Mouse (Mus musculus) limb, embryonic 10.5 days (tissue): ENCODE data around the gene Kctd7. TPM values are rescaled to one million over a fixed set of nuclear protein-coding genes. Genes with fewer than 3 reads are reported as not detected.

Experiments used
- DNase-seq: peaks from one replicate; pipeline ENCODE4 v3.0.0-alpha.2; 2017; ENCODE audit warnings: low spot score
- H3K27ac ChIP-seq: fragments of 300-500 bp; sonication (generic); 2 replicates; pipeline ENCODE4 v1.5.1; 2016; ENCODE audit warnings: mild to moderate bottlenecking
- H3K27me3 ChIP-seq: fragments of 300-500 bp; sonication (generic); 2 replicates; pipeline ENCODE4 v1.6.1; 2016; ENCODE audit warnings: low read depth, mild to moderate bottlenecking; ENCODE audit not compliant: poor library complexity, severe bottlenecking
- H3K36me3 ChIP-seq: fragments of 300-500 bp; sonication (generic); 2 replicates; pipeline ENCODE4 v1.6.1; 2016; ENCODE audit warnings: mild to moderate bottlenecking, moderate library complexity
- H3K4me1 ChIP-seq: fragments of 300-500 bp; sonication (generic); 2 replicates; pipeline ENCODE4 v1.6.1; 2016
- H3K4me3 ChIP-seq: fragments of 300-500 bp; sonication (generic); 2 replicates; pipeline ENCODE4 v1.5.1; 2016; ENCODE audit warnings: mild to moderate bottlenecking, moderate library complexity
- H3K9me3 ChIP-seq: fragments of 300-500 bp; sonication (generic); replicated peaks from 2 replicates; pipeline ENCODE4 v1.6.1; 2016; ENCODE audit warnings: mild to moderate bottlenecking
- WGBS: fragments of 180-500 bp; shearing (Covaris S2); methylation state at CpG from one replicate; pipeline ENCODE4 v1.1.7; 2016; 5-methylcytosine and 5-hydroxymethylcytosine counted together
- polyA plus RNA-seq: library from polyadenylated mRNA; unstranded; fragments of >200 nt; fragmentation: Nextera tagmentation; extraction: Ambion mirVana; gene quantifications from 2 replicates; pipeline ENCODE4 v1.2.1, GENCODE M21; 2016

The Kctd7 gene
- polyA plus RNA-seq, 1 experiment from 2014 or later, result 4.7 TPM

GRCm38 (mm10) chr5:130122355-130122754 lies 22.3 kb upstream of the Kctd7 start:
- Histone ChIP-seq H3K4me1 (no peaks in the 10 kb centered on the region), H3K27ac (no peak overlapping the region), H3K36me3 (peaks cover 30% of the 10 kb centered on the region), H3K9me3 (no peaks in the 10 kb centered on the region), H3K27me3 (no peaks in the 10 kb centered on the region), H3K4me3 (no peak overlapping the region)
- no peak for DNase-seq
- WGBS, result 85% methylated on average over 2 of the region's 2 CpGs

GRCm38 (mm10) chr5:130124271-130124670 lies 20.4 kb upstream of the Kctd7 start:
- Histone ChIP-seq H3K36me3 (peaks cover 29% of the 10 kb centered on the region), H3K27ac (no peak overlapping the region), H3K4me1 (peaks cover 8% of the 10 kb centered on the region), H3K27me3 (no peaks in the 10 kb centered on the region), H3K4me3 (no peak overlapping the region), H3K9me3 (no peaks in the 10 kb centered on the region)
- no peak for DNase-seq
- 91% methylated on average over 5 of the region's 5 CpGs for WGBS

- DNase-seq, result no peak
- H3K9me3 ChIP-seq, result no peaks in the 10 kb centered on the region
- H3K4me1 ChIP-seq, result peaks cover 11% of the 10 kb centered on the region
- H3K4me3 ChIP-seq, result no peak overlapping the region
- WGBS, result 57% methylated on average over 11 of the region's 11 CpGs
- peaks cover 43% of the 10 kb centered on the region for H3K36me3 ChIP-seq
- H3K27ac ChIP-seq, result no peak overlapping the region
- H3K27me3 ChIP-seq, result no peaks in the 10 kb centered on the region
These were observed 15.8 kb upstream of the Kctd7 start for GRCm38 (mm10) chr5:130128686-130129523.

- peaks cover 43% of the 10 kb centered on the region for H3K36me3 ChIP-seq
- no peak overlapping the region for H3K4me3 ChIP-seq
- no peak for DNase-seq
- H3K27me3 ChIP-seq, result no peaks in the 10 kb centered on the region
- H3K4me1 ChIP-seq, result peaks cover 11% of the 10 kb centered on the region
- WGBS, result 83% methylated on average over 5 of the region's 5 CpGs
- H3K9me3 ChIP-seq, result no peaks in the 10 kb centered on the region
- no peak overlapping the region for H3K27ac ChIP-seq
These were observed 15.2 kb upstream of the Kctd7 start for GRCm38 (mm10) chr5:130129524-130129793.

GRCm38 (mm10) chr5:130136597-130136996 lies 8.1 kb upstream of the Kctd7 start:
- Histone ChIP-seq H3K27ac (no peak overlapping the region), H3K27me3 (no peaks in the 10 kb centered on the region), H3K36me3 (peaks cover 36% of the 10 kb centered on the region), H3K4me3 (no peak overlapping the region), H3K9me3 (no peaks in the 10 kb centered on the region), H3K4me1 (no peaks in the 10 kb centered on the region)
- DNase-seq, result no peak
- 94% methylated on average over 13 of the region's 13 CpGs for WGBS

- Histone ChIP-seq H3K27ac (no peak overlapping the region), H3K4me3 (no peak overlapping the region), H3K36me3 (peaks cover 27% of the 10 kb centered on the region), H3K27me3 (no peaks in the 10 kb centered on the region), H3K9me3 (no peaks in the 10 kb centered on the region), H3K4me1 (peaks cover 10% of the 10 kb centered on the region)
- 30% methylated on average over 8 of the region's 8 CpGs for WGBS
- peak; percentile 82 for DNase-seq
These were observed 5.3 kb upstream of the Kctd7 start for GRCm38 (mm10) chr5:130139393-130139792.

GRCm38 (mm10) chr5:130141138-130141537 lies 3.5 kb upstream of the Kctd7 start:
- H3K27me3 ChIP-seq, result no peaks in the 10 kb centered on the region
- no peak overlapping the region for H3K27ac ChIP-seq
- H3K9me3 ChIP-seq, result no peaks in the 10 kb centered on the region
- H3K4me3 ChIP-seq, result no peak overlapping the region
- no peak for DNase-seq
- peaks cover 23% of the 10 kb centered on the region for H3K4me1 ChIP-seq
- H3K36me3 ChIP-seq, result peaks cover 12% of the 10 kb centered on the region
- WGBS, result 80% methylated on average over 5 of the region's 5 CpGs

GRCm38 (mm10) chr5:130142041-130142440 lies 2.6 kb upstream of the Kctd7 start:
- Histone ChIP-seq H3K36me3 (peaks cover 4% of the 10 kb centered on the region), H3K9me3 (no peaks in the 10 kb centered on the region), H3K4me3 (no peak overlapping the region), H3K4me1 (peaks cover 23% of the 10 kb centered on the region), H3K27ac (no peak overlapping the region), H3K27me3 (no peaks in the 10 kb centered on the region)
- WGBS, result 62% methylated on average over 4 of the region's 4 CpGs
- DNase-seq, result no peak

GRCm38 (mm10) chr5:130143101-130143500 lies 1.6 kb upstream of the Kctd7 start:
- 91% methylated on average over 7 of the region's 7 CpGs for WGBS
- Histone ChIP-seq H3K36me3 (no peaks in the 10 kb centered on the region), H3K4me3 (no peak overlapping the region), H3K27ac (no peak overlapping the region), H3K9me3 (no peaks in the 10 kb centered on the region), H3K27me3 (no peaks in the 10 kb centered on the region), H3K4me1 (peaks cover 23% of the 10 kb centered on the region)
- DNase-seq, result no peak

GRCm38 (mm10) chr5:130143977-130144333 lies 706 bp upstream of the Kctd7 start:
- no peaks in the 10 kb centered on the region for H3K9me3 ChIP-seq
- peaks cover 6% of the 10 kb centered on the region; the same call in 1 of the 2 replicates for H3K36me3 ChIP-seq
- WGBS, result 6% methylated on average over 20 of the region's 20 CpGs
- peak overlapping the region; percentile 70 for H3K4me3 ChIP-seq
- peak; percentile 71 for DNase-seq
- no peaks in the 10 kb centered on the region for H3K27me3 ChIP-seq
- peaks cover 23% of the 10 kb centered on the region for H3K4me1 ChIP-seq
- peak overlapping the region; percentile 87 for H3K27ac ChIP-seq

- H3K27me3 ChIP-seq, result no peaks in the 10 kb centered on the region
- DNase-seq, result no peak
- peaks cover 23% of the 10 kb centered on the region for H3K4me1 ChIP-seq
- H3K27ac ChIP-seq, result no peak overlapping the region
- H3K9me3 ChIP-seq, result no peaks in the 10 kb centered on the region
- H3K4me3 ChIP-seq, result peak overlapping the region; percentile 70; the same call in 1 of the 2 replicates
- peaks cover 6% of the 10 kb centered on the region; the same call in 1 of the 2 replicates for H3K36me3 ChIP-seq
- WGBS, result 91% methylated on average over 8 of the region's 8 CpGs
These were observed 1.3 kb downstream of the Kctd7 start for GRCm38 (mm10) chr5:130145961-130146360.

GRCm38 (mm10) chr5:130149726-130150310 lies 5.2 kb downstream of the Kctd7 start:
- Histone ChIP-seq H3K4me1 (peaks cover 13% of the 10 kb centered on the region), H3K27me3 (no peaks in the 10 kb centered on the region), H3K4me3 (no peak overlapping the region), H3K9me3 (no peaks in the 10 kb centered on the region), H3K27ac (no peak overlapping the region), H3K36me3 (peaks cover 24% of the 10 kb centered on the region; the same call in 1 of the 2 replicates)
- DNase-seq, result no peak
- WGBS, result 79% methylated on average over 7 of the region's 7 CpGs

GRCm38 (mm10) chr5:130154286-130154685 lies 9.6 kb downstream of the Kctd7 start:
- Histone ChIP-seq H3K27me3 (no peaks in the 10 kb centered on the region), H3K27ac (no peak overlapping the region), H3K9me3 (no peaks in the 10 kb centered on the region), H3K36me3 (peaks cover 18% of the 10 kb centered on the region; the same call in 1 of the 2 replicates), H3K4me3 (no peak overlapping the region), H3K4me1 (0 out of 2 replicates have a peak, but pooled peaks cover 7% of the 10 kb centered on the region)
- DNase-seq, result no peak
- WGBS, result 89% methylated on average over 2 of the region's 2 CpGs
